Mouse (Mus musculus) midbrain, embryonic 15.5 days (tissue): ENCODE results near the gene Gnas. TPM values are rescaled to one million over a fixed set of nuclear protein-coding genes. Genes with fewer than 3 reads are reported as not detected.

Experiments
- ATAC-seq: fragments of 200-750 bp; cut with Nextera tagmentation; replicated peaks from 2 replicates; pipeline ENCODE4 v1.8.0; 2017; ENCODE audit warnings: moderate TSS enrichment
- H3K27ac ChIP-seq: fragments of 300-500 bp; sonication (generic); 2 replicates; pipeline ENCODE4 v1.5.1; 2015; ENCODE audit warnings: mild to moderate bottlenecking, inconsistent platforms
- H3K27me3 ChIP-seq: fragments of 300-500 bp; sonication (generic); replicated peaks from 2 replicates; pipeline ENCODE4 v1.6.1; 2015; ENCODE audit warnings: inconsistent platforms
- H3K36me3 ChIP-seq: fragments of 300-500 bp; sonication (generic); replicated peaks from 2 replicates; pipeline ENCODE4 v1.6.1; 2015; ENCODE audit warnings: inconsistent platforms
- H3K4me1 ChIP-seq: fragments of 300-500 bp; sonication (generic); 2 replicates; pipeline ENCODE4 v1.6.1; 2015; ENCODE audit warnings: inconsistent platforms
- H3K4me2 ChIP-seq: fragments of 300-500 bp; sonication (generic); 2 replicates; pipeline ENCODE4 v1.6.1; 2015; ENCODE audit warnings: inconsistent platforms, mild to moderate bottlenecking, moderate library complexity
- H3K4me3 ChIP-seq: fragments of 300-500 bp; sonication (generic); 2 replicates; pipeline ENCODE4 v1.5.1; 2015; ENCODE audit warnings: mild to moderate bottlenecking, inconsistent platforms
- H3K9ac ChIP-seq: fragments of 300-500 bp; sonication (generic); 2 replicates; pipeline ENCODE4 v1.6.1; 2015; ENCODE audit warnings: mild to moderate bottlenecking, inconsistent platforms
- H3K9me3 ChIP-seq: fragments of 300-500 bp; sonication (generic); 2 replicates; pipeline ENCODE4 v1.6.1; 2016; ENCODE audit warnings: inconsistent platforms
- WGBS: fragments of 180-500 bp; shearing (Covaris S2); methylation state at CpG from one replicate; pipeline ENCODE4 v1.1.7; 2015; ENCODE audit warnings: mixed read lengths; 5-methylcytosine and 5-hydroxymethylcytosine counted together
- polyA plus RNA-seq: library from polyadenylated mRNA; unstranded; fragments of >200 nt; fragmentation: Nextera tagmentation; extraction: Ambion mirVana; gene quantifications from 2 replicates; pipeline ENCODE4 v1.2.1, GENCODE M21; 2015

Gnas gene
- polyA plus RNA-seq, 1 experiment from 2014 or later = 1,368 TPM

- H3K9ac ChIP-seq = no peak overlapping the region
- H3K4me3 ChIP-seq = no peak overlapping the region
- 86% methylated on average over 2 of the region's 2 CpGs for WGBS
Measured at GRCm38 (mm10) chr2:174273961-174274360, 10.2 kb upstream of the Gnas start.

GRCm38 (mm10) chr2:174279771-174280170, 4.3 kb upstream of the Gnas start:
- no peak for ATAC-seq
- WGBS = 83% methylated on average over 8 of the region's 8 CpGs
- Histone ChIP-seq H3K27ac (no peak overlapping the region), H3K4me3 (no peak overlapping the region), H3K4me2 (no peak overlapping the region), H3K4me1 (peaks cover 14% of the 10 kb centered on the region), H3K36me3 (peaks cover 15% of the 10 kb centered on the region), H3K27me3 (peaks cover 11% of the 10 kb centered on the region), H3K9me3 (no peaks in the 10 kb centered on the region), H3K9ac (no peak overlapping the region)

More at GRCm38 (mm10) chr2:174273961-174274360, 10.2 kb upstream of the Gnas start:
- Histone ChIP-seq H3K36me3 (no peaks in the 10 kb centered on the region), H3K27me3 (no peaks in the 10 kb centered on the region), H3K4me1 (no peaks in the 10 kb centered on the region), H3K9me3 (no peaks in the 10 kb centered on the region), H3K4me2 (no peak overlapping the region), H3K27ac (no peak overlapping the region)
- ATAC-seq = no peak

DNA sequence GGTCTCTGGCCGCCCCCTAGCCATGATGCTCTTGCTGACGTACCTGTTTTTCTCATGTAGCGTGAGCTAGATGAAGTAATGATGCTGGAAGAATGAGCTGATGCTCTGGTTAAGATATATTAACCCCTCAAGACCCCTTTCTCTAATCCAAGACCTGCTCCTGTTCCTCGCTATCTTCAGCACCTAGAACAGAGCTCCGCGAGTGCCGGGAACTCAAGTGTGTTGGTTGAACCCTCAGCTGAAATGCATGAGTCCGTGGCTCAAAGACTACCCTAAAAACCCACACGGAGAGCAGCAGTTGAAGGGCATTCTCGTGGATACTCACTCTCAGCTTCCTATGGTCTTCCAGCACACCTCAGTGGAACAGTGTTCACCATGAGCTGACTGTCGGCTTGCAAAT, 779 bp upstream of the Gnas start:
- no peak overlapping the region for H3K9ac ChIP-seq
- peaks cover 29% of the 10 kb centered on the region for H3K36me3 ChIP-seq
- peaks cover 10% of the 10 kb centered on the region; the same call in 1 of the 2 replicates for H3K9me3 ChIP-seq
- peak overlapping the region; percentile 51 for H3K4me2 ChIP-seq
- no peak for ATAC-seq
- H3K4me3 ChIP-seq = peak overlapping the region; percentile 28
- peaks cover 41% of the 10 kb centered on the region for H3K27me3 ChIP-seq
- 53% methylated on average over 11 of the region's 11 CpGs for WGBS
- no peak overlapping the region for H3K27ac ChIP-seq
- H3K4me1 ChIP-seq = peaks cover 19% of the 10 kb centered on the region

GRCm38 (mm10) chr2:174284807-174285457, 812 bp downstream of the Gnas start:
- Histone ChIP-seq H3K9me3 (peaks cover 10% of the 10 kb centered on the region; the same call in 1 of the 2 replicates), H3K27ac (no peak overlapping the region), H3K9ac (no peak overlapping the region), H3K4me3 (peak overlapping the region; percentile 28), H3K27me3 (peaks cover 47% of the 10 kb centered on the region), H3K36me3 (peaks cover 29% of the 10 kb centered on the region), H3K4me2 (peak overlapping the region; percentile 51), H3K4me1 (peaks cover 19% of the 10 kb centered on the region)
- ATAC-seq = peak; percentile 34; the same call in 1 of the 2 replicates
- 51% methylated on average over 58 of the region's 58 CpGs for WGBS

GRCm38 (mm10) chr2:174285921-174286470, 1.9 kb downstream of the Gnas start:
- Histone ChIP-seq H3K4me2 (no peak overlapping the region), H3K36me3 (peaks cover 29% of the 10 kb centered on the region), H3K27ac (no peak overlapping the region), H3K9ac (no peak overlapping the region), H3K4me3 (peak overlapping the region; percentile 28; the same call in 1 of the 2 replicates), H3K9me3 (peaks cover 10% of the 10 kb centered on the region; the same call in 1 of the 2 replicates), H3K4me1 (peaks cover 30% of the 10 kb centered on the region), H3K27me3 (peaks cover 47% of the 10 kb centered on the region)
- WGBS = 45% methylated on average over 34 of the region's 34 CpGs
- no peak for ATAC-seq

DNA sequence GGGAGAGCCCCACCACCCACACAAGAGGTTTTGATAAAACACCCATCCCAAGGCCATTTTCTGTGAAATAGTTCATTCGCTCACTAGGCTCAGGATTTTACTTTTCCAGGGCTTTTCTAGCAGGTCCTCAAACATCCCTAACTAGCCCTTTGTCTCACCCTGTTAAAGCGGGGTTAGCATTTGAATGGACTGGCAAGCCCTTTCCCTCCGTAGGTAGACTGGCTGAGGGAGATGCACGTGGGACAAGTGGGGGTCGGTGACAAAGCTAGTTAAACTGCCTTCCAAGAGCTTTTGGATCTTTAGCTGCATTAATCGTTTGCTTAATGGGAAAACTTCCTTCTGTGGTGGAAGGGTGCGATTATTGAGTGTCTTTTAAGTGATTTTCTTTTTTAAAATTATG, 3.8 kb downstream of the Gnas start:
- 35% methylated on average over 7 of the region's 7 CpGs for WGBS
- H3K9ac ChIP-seq = no peak overlapping the region
- no peak overlapping the region for H3K27ac ChIP-seq
- H3K4me2 ChIP-seq = no peak overlapping the region
- no peak overlapping the region for H3K4me3 ChIP-seq
- H3K27me3 ChIP-seq = peaks cover 42% of the 10 kb centered on the region
- peaks cover 10% of the 10 kb centered on the region; the same call in 1 of the 2 replicates for H3K9me3 ChIP-seq
- peaks cover 49% of the 10 kb centered on the region for H3K4me1 ChIP-seq
- H3K36me3 ChIP-seq = peaks cover 29% of the 10 kb centered on the region
- ATAC-seq = no peak

DNA sequence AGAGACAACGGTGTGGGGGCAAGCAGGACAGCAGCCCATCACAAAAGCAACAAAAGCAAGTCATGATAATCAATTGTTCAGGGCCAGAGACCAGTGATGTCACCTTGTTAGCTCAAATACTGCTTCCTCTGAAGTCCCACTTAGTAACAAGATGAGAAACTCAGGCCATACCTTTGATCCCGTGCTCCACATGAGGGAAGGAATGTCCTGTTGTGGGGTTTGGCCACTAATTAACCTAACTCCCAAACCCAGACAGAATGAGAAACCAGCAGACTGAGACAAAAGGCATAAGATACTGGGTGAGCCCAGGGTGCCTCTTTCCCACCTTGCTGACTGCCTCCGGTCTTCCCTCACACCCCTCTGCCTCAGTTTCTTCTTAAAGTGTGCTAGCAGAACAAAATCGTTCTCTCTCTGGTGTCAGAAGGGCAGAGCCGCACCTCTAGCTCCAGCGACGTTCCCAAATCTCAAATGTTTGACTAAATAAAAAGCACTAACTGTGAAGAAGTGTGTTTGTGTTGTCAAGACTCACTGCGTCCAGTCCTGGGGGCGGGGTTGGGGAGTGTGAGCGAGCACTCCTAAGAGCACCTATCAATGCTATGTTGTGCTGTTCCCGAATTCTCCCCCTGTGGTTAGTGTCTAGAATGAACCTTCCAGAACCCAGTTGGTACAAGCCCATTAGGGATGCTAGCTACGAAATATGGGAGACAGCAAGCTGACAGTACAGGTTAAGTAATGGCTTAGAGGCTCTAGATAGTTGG, 4.7 kb downstream of the Gnas start:
- no peak for ATAC-seq

DNA sequence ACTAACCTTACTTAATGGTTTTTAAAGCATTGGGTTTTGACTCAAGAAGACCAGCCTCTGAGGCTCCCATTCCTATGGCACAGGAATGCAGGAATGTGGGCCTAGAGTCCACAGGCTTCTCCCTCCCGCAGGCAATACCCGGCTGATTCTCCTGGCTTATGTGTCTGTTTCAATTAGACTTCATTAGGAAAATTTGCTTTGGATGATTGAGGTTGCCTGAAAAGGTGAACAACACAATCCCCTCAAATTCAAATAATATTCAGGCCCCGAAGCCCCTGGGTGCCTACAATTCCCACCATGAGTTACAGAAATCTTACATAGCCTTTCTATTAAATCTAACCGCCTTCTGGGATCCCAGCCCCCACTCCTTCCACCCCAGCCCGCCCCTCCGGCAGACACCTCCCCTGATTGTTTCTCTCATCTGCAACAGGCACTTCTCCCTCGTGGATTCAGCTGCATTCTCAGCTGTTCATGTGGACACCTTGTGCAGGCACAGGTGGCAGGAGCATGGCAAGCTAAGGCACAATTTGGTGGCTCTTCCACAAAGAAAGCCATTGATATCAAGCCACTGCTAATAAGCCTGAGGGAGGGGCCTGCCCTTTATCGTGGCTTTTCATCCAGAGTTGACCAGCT, 7.0 kb downstream of the Gnas start:
- no peak for ATAC-seq
- peak overlapping the region; percentile 34 for H3K27ac ChIP-seq
- H3K36me3 ChIP-seq = peaks cover under 1% of the 10 kb centered on the region
- peak overlapping the region; percentile 54 for H3K4me2 ChIP-seq
- H3K9ac ChIP-seq = peak overlapping the region; percentile 31; the same call in 1 of the 2 replicates
- 51% methylated on average over 8 of the region's 8 CpGs for WGBS
- peaks cover 11% of the 10 kb centered on the region; the same call in 1 of the 2 replicates for H3K9me3 ChIP-seq
- peaks cover 22% of the 10 kb centered on the region for H3K27me3 ChIP-seq
- H3K4me3 ChIP-seq = peak overlapping the region; percentile 31
- H3K4me1 ChIP-seq = peaks cover 43% of the 10 kb centered on the region

More for the DNA sequence above, 4.7 kb downstream of the Gnas start:
- H3K4me2 ChIP-seq = no peak overlapping the region
- peaks cover 24% of the 10 kb centered on the region for H3K36me3 ChIP-seq
- peaks cover 10% of the 10 kb centered on the region; the same call in 1 of the 2 replicates for H3K9me3 ChIP-seq
- no peak overlapping the region for H3K9ac ChIP-seq
- no peak overlapping the region for H3K27ac ChIP-seq
- peaks cover 42% of the 10 kb centered on the region for H3K27me3 ChIP-seq
- no peak overlapping the region for H3K4me3 ChIP-seq
- 56% methylated on average over 12 of the region's 12 CpGs for WGBS
- peaks cover 50% of the 10 kb centered on the region for H3K4me1 ChIP-seq

- peak overlapping the region; percentile 54 for H3K4me2 ChIP-seq
- H3K4me3 ChIP-seq = peak overlapping the region; percentile 31
- H3K27me3 ChIP-seq = peaks cover 17% of the 10 kb centered on the region
- no peak for ATAC-seq
- no peaks in the 10 kb centered on the region for H3K36me3 ChIP-seq
- peak overlapping the region; percentile 31; the same call in 1 of the 2 replicates for H3K9ac ChIP-seq
- H3K4me1 ChIP-seq = peaks cover 48% of the 10 kb centered on the region
- 38% methylated on average over 2 of the region's 2 CpGs for WGBS
- H3K27ac ChIP-seq = peak overlapping the region; percentile 34; the same call in 1 of the 2 replicates
- peaks cover 16% of the 10 kb centered on the region; the same call in 1 of the 2 replicates for H3K9me3 ChIP-seq
Measured at GRCm38 (mm10) chr2:174291662-174292030, 7.5 kb downstream of the Gnas start.

DNA sequence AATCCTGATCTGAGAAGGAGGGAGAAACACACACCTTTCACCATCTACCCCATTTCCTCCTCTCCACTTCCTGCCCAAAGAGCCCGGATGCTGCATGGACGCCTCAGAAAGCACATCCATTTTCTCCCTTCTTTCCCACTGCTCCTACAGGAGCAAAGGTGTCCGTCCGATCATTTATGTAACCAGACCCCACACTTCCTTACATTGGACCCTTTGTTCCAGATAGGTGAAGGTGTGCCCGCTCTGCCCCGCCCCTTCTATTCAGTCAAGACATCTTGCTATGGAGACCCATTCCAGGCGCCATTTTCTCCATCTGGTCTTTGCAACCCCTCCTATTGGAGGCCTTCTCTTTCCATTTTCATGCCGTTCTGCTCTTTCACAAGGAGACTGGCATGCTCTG, 10.3 kb downstream of the Gnas start:
- WGBS = 54% methylated on average over 8 of the region's 8 CpGs
- H3K27me3 ChIP-seq = peaks cover 20% of the 10 kb centered on the region
- peak; percentile 34; the same call in 1 of the 2 replicates for ATAC-seq

DNA sequence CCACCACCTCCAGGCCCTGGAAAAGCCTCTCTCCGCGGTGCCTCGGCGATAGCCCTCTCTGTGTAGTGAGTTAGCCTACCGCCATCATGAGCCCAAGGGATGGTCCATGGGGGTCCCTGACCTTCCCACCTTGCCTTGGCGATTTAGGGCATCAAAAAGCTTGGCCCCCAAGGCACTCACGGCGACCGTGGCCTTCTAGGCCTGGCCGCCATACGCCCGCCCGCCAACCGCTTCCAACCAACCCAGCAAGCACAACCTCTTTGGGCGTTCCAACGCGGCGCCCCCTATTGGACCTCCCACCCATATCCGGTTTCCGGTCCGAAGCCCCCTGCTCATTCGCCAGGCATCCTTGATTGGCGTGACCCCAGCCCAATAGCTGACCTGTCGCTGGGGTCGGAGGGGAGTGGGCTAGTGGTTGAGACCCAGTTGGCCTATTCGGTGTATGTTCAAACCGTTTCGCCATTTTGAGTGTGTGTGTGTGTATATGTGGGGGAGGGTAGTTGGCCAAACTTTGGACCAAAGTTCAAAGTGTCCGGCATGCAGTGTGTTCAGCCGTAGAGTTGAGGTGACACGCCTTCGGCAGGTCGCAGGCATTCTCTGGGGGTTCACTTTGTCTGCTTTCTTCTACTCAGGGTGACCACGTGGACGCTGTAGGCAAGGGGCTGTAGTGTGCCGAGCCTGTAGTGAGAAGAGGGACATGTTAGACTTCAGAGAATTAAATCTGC, 11.2 kb downstream of the Gnas start:
- Histone ChIP-seq H3K4me1 (peaks cover 71% of the 10 kb centered on the region), H3K4me3 (peak overlapping the region; percentile 50), H3K4me2 (peak overlapping the region; percentile 58), H3K27me3 (peaks cover 28% of the 10 kb centered on the region), H3K27ac (peak overlapping the region; percentile 77), H3K36me3 (no peaks in the 10 kb centered on the region), H3K9me3 (peaks cover 29% of the 10 kb centered on the region), H3K9ac (peak overlapping the region; percentile 65)
- WGBS = 47% methylated on average over 36 of the region's 36 CpGs
- ATAC-seq = peak; percentile 92

More for the DNA sequence above, 10.3 kb downstream of the Gnas start:
- Histone ChIP-seq H3K9ac (peak overlapping the region; percentile 65), H3K4me3 (peak overlapping the region; percentile 50), H3K9me3 (peaks cover 24% of the 10 kb centered on the region), H3K4me1 (peaks cover 68% of the 10 kb centered on the region), H3K4me2 (peak overlapping the region; percentile 58), H3K27ac (peak overlapping the region; percentile 77), H3K36me3 (no peaks in the 10 kb centered on the region)
